Comparison of ENCODE assay signal across 8 mouse cellular contexts in genomic region chr12:80168736-80169135, GRCm38 (mm10). TPM values are rescaled to one million over a fixed set of nuclear protein-coding genes. Genes with fewer than 3 reads are reported as not detected.
DNase-seq lines count a peak whose midpoint lies in the region; ATAC-seq and TF ChIP-seq lines count a peak whose summit lies in the region.

No protein-coding gene starts in this region.

- in situ Hi-C loops in ES-E14 (cut with MboI; ENCODE audit: low sequenced_read_pairs in 2 of 2, unreplicated experiment in 2 of 2) = loop anchor here (25.0 kb wide), 1 partner anchor 444 kb away; no protein-coding TSS in a partner anchor

- 49% methylated on average over 12 of the region's 12 CpGs for WGBS in heart, embryonic 14.5 days
- 62% methylated on average over 12 of the region's 12 CpGs for WGBS in forebrain, embryonic 16.5 days

- no peak for ATAC-seq in heart, embryonic 14.5 days (ENCODE audit: insufficient number of reproducible peaks, insufficient read depth, low FRiP score, low read depth)
- ATAC-seq in forebrain, embryonic 16.5 days = peak; percentile 39
- ATAC-seq in megakaryocyte progenitor cell, adult 5-6 weeks (replicated peaks; ENCODE audit: poor library complexity) = 0 out of 2 replicates have a peak, but pooled peaks have one; percentile 2

- H3K36me3 ChIP-seq in heart, embryonic 14.5 days (ENCODE audit: control insufficient read depth, insufficient read depth, low read length) = peaks cover 79% of the 10 kb centered on the region
- peaks cover 38% of the 10 kb centered on the region for H3K36me3 ChIP-seq in ES-E14 (ENCODE audit: control insufficient read depth, insufficient read depth, low read length, poor library complexity, severe bottlenecking)
- H3K36me3 ChIP-seq in forebrain, embryonic 16.5 days (ENCODE audit: control insufficient read depth, insufficient read depth) = peaks cover 3% of the 10 kb centered on the region; the same call in 1 of the 2 replicates

- H3K27me3 ChIP-seq in heart, embryonic 14.5 days (ENCODE audit: control insufficient read depth, insufficient read depth, low read length) = no peaks in the 10 kb centered on the region
- H3K27me3 ChIP-seq in forebrain, embryonic 16.5 days (replicated peaks; ENCODE audit: control insufficient read depth, insufficient read depth, low read length) = no peaks in the 10 kb centered on the region

- peak overlapping the region in 1 of 2 experiments; percentile 89; a peak in 2 of 4 replicates for H3K27ac ChIP-seq in heart, embryonic 14.5 days (replicated peaks in 1 of 2; ENCODE audit: control insufficient read depth in 1 of 2, insufficient read depth in 1 of 2, low read depth in 2 of 2, low read length in 2 of 2)
- H3K27ac ChIP-seq in ES-E14 (ENCODE audit: insufficient read depth, low read depth, low read length, poor library complexity, severe bottlenecking) = no peak overlapping the region
- peak overlapping the region; percentile 25; the same call in 1 of the 2 replicates for H3K27ac ChIP-seq in forebrain, embryonic 16.5 days (ENCODE audit: low read length)

- peak overlapping the region; percentile 71; the same call in 1 of the 2 replicates for H3K9ac ChIP-seq in heart, embryonic 14.5 days (ENCODE audit: low read length)
- H3K9ac ChIP-seq in ES-E14 (ENCODE audit: insufficient read depth, low read depth, low read length, poor library complexity, severe bottlenecking) = peak overlapping the region; percentile 76
- 0 out of 2 replicates have a peak overlapping the region, but pooled peaks have one; percentile 33 for H3K9ac ChIP-seq in forebrain, embryonic 16.5 days (replicated peaks; ENCODE audit: low read depth, low read length)

- no peaks in the 10 kb centered on the region for H3K9me3 ChIP-seq in heart, embryonic 14.5 days (ENCODE audit: control insufficient read depth, low read length)
- H3K9me3 ChIP-seq in ES-E14 (ENCODE audit: control insufficient read depth, insufficient read depth, low read depth, low read length) = no peaks in the 10 kb centered on the region
- no peaks in the 10 kb centered on the region for H3K9me3 ChIP-seq in forebrain, embryonic 16.5 days (ENCODE audit: control insufficient read depth, low read length)

- peak overlapping the region in 1 of 2 experiments; percentile 56; a peak in 2 of 4 replicates for H3K4me3 ChIP-seq in heart, embryonic 14.5 days (ENCODE audit: control insufficient read depth in 1 of 2, insufficient read depth in 1 of 2, low read depth in 1 of 2, low read length in 2 of 2)
- H3K4me3 ChIP-seq in ES-E14 (ENCODE audit: insufficient read depth in 1 of 2, low read depth in 1 of 2, low read length in 2 of 2, poor library complexity in 1 of 2, severe bottlenecking in 1 of 2) = peak overlapping the region; percentile 81 to 98
- peak overlapping the region; percentile 69 for H3K4me3 ChIP-seq in forebrain, embryonic 16.5 days (replicated peaks; ENCODE audit: low read length)

- DNase-seq in heart, adult 9 months (ENCODE audit: low spot score in 2 of 2) = no peak
- no peak for DNase-seq in ES-E14 (ENCODE audit: low read depth, low spot score)
- no peak for DNase-seq in gastrocnemius, postnatal 25 days
- DNase-seq in right cerebral cortex, adult 18-20 months = no peak
- DNase-seq in adipocyte (ENCODE audit: low spot score) = no peak

- peaks cover 2 to 9% of the 10 kb centered on the region in 2 experiments; a peak in 1 of 4 replicates for H3K4me1 ChIP-seq in heart, embryonic 14.5 days (ENCODE audit: control insufficient read depth in 2 of 2, insufficient read depth in 2 of 2, low read length in 2 of 2)
- H3K4me1 ChIP-seq in ES-E14 (ENCODE audit: control insufficient read depth in 2 of 2, insufficient read depth in 2 of 2, low read length in 2 of 2, poor library complexity in 1 of 2) = no peaks in the 10 kb centered on the region; a peak in 1 of 4 replicates
- peaks cover 8% of the 10 kb centered on the region; the same call in 1 of the 2 replicates for H3K4me1 ChIP-seq in forebrain, embryonic 16.5 days (replicated peaks; ENCODE audit: control insufficient read depth, insufficient read depth, low read length)

- peak overlapping the region; percentile 49 for H3K4me2 ChIP-seq in heart, embryonic 14.5 days (ENCODE audit: low read length)
- H3K4me2 ChIP-seq in forebrain, embryonic 16.5 days (ENCODE audit: low read length) = peak overlapping the region; percentile 44

TF ChIP-seq in ES-E14, 5 proteins besides CTCF, POLR2A, EP300 and RAD21:
- TF ChIP-seq ZNF384 (IDR thresholded peaks at IDR 0.05; ENCODE audit: low read depth, low read length) = no peak
- TF ChIP-seq MAFK (IDR thresholded peaks at IDR 0.05; ENCODE audit: insufficient read depth, low read depth, low read length) = no peak
- TF ChIP-seq CHD2 (IDR thresholded peaks at IDR 0.05; ENCODE audit: low read depth, low read length) = no peak
TF ChIP-seq in ES-E14: peak in this region for 0.

RNA-seq across cellular contexts. Expression of gene Zfp36l1, which starts 55.9 kb away (rescaled TPM):
- polyA plus RNA-seq in heart, embryonic 14.5 days (2014; fragmentation: Nextera tagmentation; extraction: Ambion mirVana) = 103 and 125 TPM in 2 replicates
- total RNA-seq in ES-E14 (2012; rRNA removed) = 19.4 and 19.8 TPM in 2 replicates
- 22.6 and 26.7 TPM in 2 replicates for polyA plus RNA-seq in forebrain, embryonic 16.5 days (2015; fragmentation: Nextera tagmentation; extraction: Ambion mirVana)
- 8.8 and 14.1 TPM in 2 replicates for total RNA-seq in megakaryocyte progenitor cell, adult 5-6 weeks (2015)
- 1.8 and 2.6 TPM in 2 replicates for total RNA-seq in megakaryocyte progenitor cell, adult 5-6 weeks (2017)
- 10 to 100 TPM; 23.0 to 27.2 TPM for total RNA-seq in gastrocnemius, postnatal 25 days (2021)
